Mouse (Mus musculus) G1E (cell line): ENCODE results near the gene Fam84b. TPM values are rescaled to one million over a fixed set of nuclear protein-coding genes. Genes with fewer than 3 reads are reported as not detected.

Experiments
- ATAC-seq: 2 replicates; pipeline ENCODE4 v1.8.0; 2016; ENCODE audit warnings: mild to moderate bottlenecking; ENCODE audit not compliant: insufficient number of reproducible peaks, poor library complexity, low FRiP score, severe bottlenecking; ENCODE audit errors: extremely low read depth
- DNase-seq: peaks from one replicate; pipeline ENCODE4 v3.0.0; 2012; ENCODE audit warnings: low spot score
- H3K27me3 ChIP-seq: 2 replicates; pipeline ENCODE4 v1.6.1; 2012; ENCODE audit warnings: mild to moderate bottlenecking, low read length, inconsistent platforms; ENCODE audit not compliant: insufficient read depth
- H3K36me3 ChIP-seq: replicated peaks from 2 replicates; pipeline ENCODE3; 2012; ENCODE audit warnings: mild to moderate bottlenecking, inconsistent platforms
- H3K4me1 ChIP-seq: 2 replicates; pipeline ENCODE4 v1.6.1; 2012; ENCODE audit warnings: low read depth, low read length, inconsistent platforms, mixed read lengths; ENCODE audit not compliant: insufficient read depth
- H3K4me3 ChIP-seq: 2 replicates; pipeline ENCODE4 v1.5.1; 2012; ENCODE audit warnings: low read depth, mild to moderate bottlenecking, inconsistent platforms, low read length, moderate library complexity, mixed read lengths
- H3K9me3 ChIP-seq: replicated peaks from 2 replicates; pipeline ENCODE4 v1.6.1; 2012; ENCODE audit warnings: inconsistent platforms
- CTCF ChIP-seq: IDR thresholded peaks from 2 replicates; pipeline ENCODE4 v1.5.1; 2012; ENCODE audit warnings: low read depth, low read length, inconsistent platforms, mixed read lengths
- GATA1 ChIP-seq: IDR thresholded peaks from 2 replicates; pipeline ENCODE4 v1.6.1; 2012; ENCODE audit warnings: borderline replicate concordance, low read length, inconsistent platforms, mixed read lengths
- GATA2 ChIP-seq: IDR thresholded peaks from 2 replicates; pipeline ENCODE4 v1.6.1; 2012; ENCODE audit warnings: low read depth, low read length, inconsistent platforms, borderline replicate concordance
- POLR2AphosphoS5 ChIP-seq: IDR thresholded peaks from 2 replicates; pipeline ENCODE4 v1.6.1; 2012; ENCODE audit warnings: low read depth, low read length, inconsistent platforms; ENCODE audit not compliant: insufficient replicate concordance
- TAL1 ChIP-seq: conservative IDR thresholded peaks from 2 replicates; pipeline ENCODE4 v1.6.1; 2012; ENCODE audit warnings: low read depth, low read length, inconsistent platforms, mixed read lengths
- polyA plus RNA-seq: library from polyadenylated mRNA; stranded (reverse); fragments of >175 nt; gene quantifications from 2 replicates; pipeline ENCODE4 v1.2.3, GENCODE M21; 2012
- total RNA-seq, 2 experiments: library from RNA; stranded (forward) in 1 of 2; stranded (reverse) in 1 of 2; fragments of 200-1000 nt in 1 of 2; fragments of >200 nt in 1 of 2; fragmentation: Nextera tagmentation in 1 of 2; gene quantifications; 2 replicates each; pipeline ENCODE4 v1.2.3; 2014 to 2017

Fam84b gene
- total RNA-seq (2014; fragmentation: Nextera tagmentation): not detected in 2 replicates
- total RNA-seq (2017): 0.11 and 0.35 TPM in 2 replicates
- not detected in 2 replicates for polyA plus RNA-seq

GRCm38 (mm10) chr15:60853231-60853999 is at the start of gene Fam84b:
Gene Fam84b (minus strand): TSS chr15:60853778.
- no peak for ATAC-seq
- TF ChIP-seq GATA2 (no peak), GATA1 (no peak), POLR2AphosphoS5 (no peak), TAL1 (no peak), CTCF (no peak)
- DNase-seq: no peak

GRCm38 (mm10) chr15:60898187-60898965 is 44.8 kb upstream of the Fam84b start:
- TF ChIP-seq CTCF (no peak), GATA2 (no peak), GATA1 (no peak), POLR2AphosphoS5 (no peak), TAL1 (no peak)
- no peaks in the 10 kb centered on the region for H3K27me3 ChIP-seq
- no peaks in the 10 kb centered on the region for H3K36me3 ChIP-seq
- ATAC-seq (no peak), DNase-seq (no peak)
- H3K4me1 ChIP-seq: no peaks in the 10 kb centered on the region
- H3K9me3 ChIP-seq: no peaks in the 10 kb centered on the region
- no peak overlapping the region for H3K4me3 ChIP-seq

More at GRCm38 (mm10) chr15:60853231-60853999, at the start of gene Fam84b:
- Histone ChIP-seq H3K4me1 (no peaks in the 10 kb centered on the region), H3K4me3 (no peak within 1 kb of the TSS), H3K27me3 (no peaks in the 10 kb centered on the region), H3K36me3 (no peaks in the 10 kb centered on the region), H3K9me3 (peaks cover 7% of the 10 kb centered on the region)

- ATAC-seq (no peak), DNase-seq (no peak)
- no peaks in the 10 kb centered on the region for H3K36me3 ChIP-seq
- no peaks in the 10 kb centered on the region for H3K27me3 ChIP-seq
- TF ChIP-seq POLR2AphosphoS5: no peak
- no peak for TF ChIP-seq CTCF
- TF ChIP-seq GATA2: no peak
- TF ChIP-seq TAL1: no peak
- TF ChIP-seq GATA1: no peak
- no peaks in the 10 kb centered on the region for H3K9me3 ChIP-seq
- H3K4me1 ChIP-seq: no peaks in the 10 kb centered on the region
- H3K4me3 ChIP-seq: no peak overlapping the region
These were observed 42.5 kb upstream of the Fam84b start for GRCm38 (mm10) chr15:60896040-60896439.

GRCm38 (mm10) chr15:60892976-60893463 is 39.4 kb upstream of the Fam84b start:
- no peak for DNase-seq
- no peaks in the 10 kb centered on the region for H3K9me3 ChIP-seq
- no peak for ATAC-seq
- H3K36me3 ChIP-seq: no peaks in the 10 kb centered on the region
- H3K27me3 ChIP-seq: no peaks in the 10 kb centered on the region
- no peak overlapping the region for H3K4me3 ChIP-seq
- TF ChIP-seq GATA1 (no peak), POLR2AphosphoS5 (no peak), GATA2 (no peak), TAL1 (no peak), CTCF (no peak)
- no peaks in the 10 kb centered on the region for H3K4me1 ChIP-seq

GRCm38 (mm10) chr15:60888724-60889123 is 35.1 kb upstream of the Fam84b start:
- no peaks in the 10 kb centered on the region for H3K4me1 ChIP-seq
- H3K9me3 ChIP-seq: no peaks in the 10 kb centered on the region
- no peaks in the 10 kb centered on the region for H3K36me3 ChIP-seq
- no peak overlapping the region for H3K4me3 ChIP-seq
- no peaks in the 10 kb centered on the region for H3K27me3 ChIP-seq
- no peak for TF ChIP-seq POLR2AphosphoS5
- DNase-seq (no peak), ATAC-seq (no peak)

- H3K4me1 ChIP-seq: no peaks in the 10 kb centered on the region
- no peak overlapping the region for H3K4me3 ChIP-seq
- TF ChIP-seq CTCF: no peak
- no peak for TF ChIP-seq TAL1
- TF ChIP-seq GATA1: no peak
- no peak for TF ChIP-seq GATA2
- TF ChIP-seq POLR2AphosphoS5: no peak
- no peak for DNase-seq
- no peaks in the 10 kb centered on the region for H3K9me3 ChIP-seq
- no peaks in the 10 kb centered on the region for H3K36me3 ChIP-seq
- no peak for ATAC-seq
- no peaks in the 10 kb centered on the region for H3K27me3 ChIP-seq
These were observed 22.1 kb upstream of the Fam84b start for GRCm38 (mm10) chr15:60875721-60876120.
